Mouse (Mus musculus) kidney, adult 18-20 months (tissue): ENCODE data around the gene Fxyd4.

Experiments
- DNase-seq: peaks from one replicate; pipeline ENCODE4 v3.0.0; 2021

Fxyd4 gene

DNA sequence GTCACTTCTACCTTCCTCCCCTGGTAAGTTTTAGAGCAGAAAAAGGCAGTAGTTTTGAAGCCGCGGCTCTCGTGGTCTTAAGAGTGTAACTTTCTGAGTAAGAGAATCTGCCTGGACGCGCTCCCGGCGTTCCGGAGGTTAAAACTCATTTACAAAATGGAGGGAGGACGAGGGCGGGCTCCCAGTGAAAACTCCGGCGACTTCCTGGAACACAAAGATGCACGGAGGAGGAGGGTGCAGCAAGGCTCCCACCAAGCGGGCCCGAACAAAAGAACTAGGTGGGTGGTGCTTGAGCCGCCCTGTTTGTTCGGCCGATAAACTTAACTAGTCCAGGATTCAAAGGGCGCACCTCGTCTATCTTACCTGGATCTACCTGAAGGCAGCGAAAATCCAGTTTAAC lies 19.9 kb downstream of the Fxyd4 start:
- peak; percentile 77 for DNase-seq

DNA sequence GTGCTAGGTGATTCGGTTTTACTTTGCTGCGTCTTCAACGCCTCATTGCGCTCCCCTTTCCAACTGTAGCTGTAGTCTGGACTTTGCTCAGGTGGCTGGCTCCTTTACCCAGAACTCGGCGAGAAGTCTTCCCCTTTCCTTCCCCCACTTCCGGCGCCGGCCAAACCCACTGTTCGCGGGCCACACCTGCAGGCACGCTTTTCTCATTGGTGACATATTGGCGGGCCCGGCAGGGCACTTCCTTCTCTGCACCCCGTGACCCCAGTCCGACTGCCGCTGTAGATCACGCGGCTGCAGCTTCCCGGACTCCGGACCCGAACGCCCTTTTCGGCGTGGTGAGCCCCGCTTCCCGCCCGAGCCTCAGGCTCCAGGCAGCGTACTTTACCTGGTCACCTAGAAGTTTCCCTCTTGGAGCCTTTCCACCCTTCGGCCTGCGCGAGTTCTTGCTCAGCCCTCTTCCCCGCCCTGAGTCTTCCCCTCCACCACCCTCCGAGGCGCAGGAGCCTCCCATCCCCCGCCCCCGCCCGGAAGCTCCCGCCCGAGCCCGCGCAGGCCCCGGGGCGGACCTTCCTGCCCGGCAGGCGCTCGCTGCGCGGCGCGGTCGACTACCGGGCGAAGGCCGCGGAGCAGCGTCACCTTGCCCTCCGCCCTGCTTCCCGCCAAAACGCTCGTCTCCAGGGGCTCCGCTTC lies 20.6 kb downstream of the Fxyd4 start:
- DNase-seq, result peak; percentile 92

DNA sequence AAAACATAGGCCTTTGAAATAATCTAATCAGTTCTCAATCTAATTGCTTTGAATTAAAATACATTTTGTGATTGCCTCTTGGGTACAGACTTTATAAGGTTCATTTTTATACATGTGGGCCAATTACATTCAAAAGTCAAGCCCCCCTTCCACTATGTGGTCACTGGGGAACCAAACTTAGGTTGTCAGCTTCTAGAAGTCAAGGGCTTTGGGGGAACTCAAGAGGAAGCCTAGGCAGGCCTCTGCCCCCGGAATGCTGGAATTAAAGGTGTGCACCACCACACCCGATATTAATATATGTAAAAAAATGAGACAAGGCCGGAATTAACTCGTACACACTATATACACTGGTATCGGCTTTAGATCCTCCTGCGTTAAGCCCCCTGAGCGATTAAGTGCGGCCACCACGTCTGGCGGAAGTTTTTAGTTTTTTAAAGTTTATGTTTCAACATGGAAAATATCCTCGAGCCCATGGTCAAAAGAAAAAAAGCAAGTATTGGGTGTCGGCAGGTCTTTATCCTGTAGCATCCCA lies 21.2 kb downstream of the Fxyd4 start:
- DNase-seq, result no peak

DNA sequence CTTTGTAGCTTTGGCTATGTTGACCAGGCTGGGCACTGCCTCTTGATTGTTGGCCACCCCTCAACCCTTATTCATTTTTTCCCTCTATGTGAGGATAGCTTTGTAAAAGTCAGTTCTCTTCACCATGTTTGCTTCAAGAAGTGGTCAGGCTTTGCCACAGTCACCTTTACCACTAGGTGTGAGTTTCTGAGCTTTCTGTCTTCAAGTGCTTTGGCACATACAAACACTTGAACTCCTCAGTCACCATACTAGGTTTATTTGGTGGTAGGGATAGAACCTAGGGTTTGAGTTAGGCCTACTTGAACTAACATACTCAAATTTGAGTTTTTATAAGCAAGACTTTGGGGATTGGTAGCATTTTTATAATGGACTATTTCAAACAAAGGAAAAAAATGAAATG lies 23.0 kb downstream of the Fxyd4 start:
- no peak for DNase-seq

DNA sequence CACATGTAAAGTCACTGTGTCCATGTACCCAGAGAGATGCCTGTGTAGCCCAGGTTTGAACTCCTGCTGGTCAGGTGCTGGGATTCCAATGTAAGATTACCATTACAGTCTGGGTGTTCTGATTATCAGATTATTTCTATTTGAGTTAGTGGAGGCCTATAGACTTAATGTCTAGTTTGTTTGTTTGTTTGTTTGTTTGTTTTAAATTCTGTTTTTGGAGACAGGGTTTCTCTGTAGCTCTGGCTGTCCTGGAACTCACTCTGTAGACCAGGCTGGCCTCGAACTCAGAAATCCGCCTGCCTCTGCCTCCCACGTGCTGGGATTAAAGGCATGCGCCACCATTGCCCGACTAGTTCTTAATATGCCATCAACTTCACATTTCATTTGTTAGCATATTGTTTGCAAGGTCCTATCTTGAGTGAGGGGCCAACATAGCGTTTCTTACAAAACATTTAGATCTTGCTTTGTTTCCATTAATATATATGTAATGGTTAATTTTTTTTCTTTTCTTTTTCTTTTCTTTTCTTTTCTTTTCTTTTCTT lies 27.3 kb downstream of the Fxyd4 start:
- DNase-seq, result no peak

DNA sequence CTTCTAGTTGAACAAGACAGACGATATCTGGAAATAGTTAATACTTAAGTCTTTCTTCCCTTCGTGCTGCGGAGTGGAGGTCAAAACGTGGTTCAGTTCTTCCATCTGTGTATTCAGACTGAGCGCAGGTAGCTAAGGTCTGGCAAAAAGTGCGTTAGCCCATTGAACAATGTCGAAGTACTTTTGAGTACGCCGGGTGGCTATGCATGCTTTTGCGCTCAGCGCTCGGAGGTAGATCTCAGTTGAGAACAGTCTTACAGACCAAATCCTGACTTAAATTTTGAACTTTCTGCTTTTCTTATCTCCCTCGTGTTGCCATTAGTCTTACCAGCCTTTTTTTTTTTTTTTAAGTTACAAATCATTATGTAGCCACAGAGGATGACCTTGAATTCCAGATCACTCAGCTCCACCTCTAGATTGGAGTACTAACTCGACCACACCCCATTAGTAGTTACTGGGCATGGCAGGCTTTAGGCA lies 29.0 kb downstream of the Fxyd4 start:
- DNase-seq, result peak; percentile 23

DNA sequence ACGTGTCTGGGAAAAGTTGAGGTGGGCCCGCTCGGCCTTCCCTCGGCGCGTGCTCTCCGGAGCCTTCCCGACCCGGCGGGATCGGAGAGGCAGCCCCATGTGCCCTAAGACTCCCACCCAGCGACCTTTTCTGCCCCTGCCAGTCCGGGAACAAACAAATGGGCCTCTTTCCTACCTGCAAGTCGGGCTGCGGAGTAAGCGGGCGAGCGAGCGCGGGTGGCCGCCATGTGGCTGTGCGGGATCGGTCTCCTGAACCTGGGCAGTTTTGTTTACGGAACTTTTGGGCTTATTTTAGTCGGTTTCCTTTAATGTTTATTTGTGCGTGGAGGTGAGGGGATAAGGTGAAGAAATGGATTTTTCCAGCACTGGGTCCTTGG lies 29.5 kb downstream of the Fxyd4 start:
- no peak for DNase-seq

DNA sequence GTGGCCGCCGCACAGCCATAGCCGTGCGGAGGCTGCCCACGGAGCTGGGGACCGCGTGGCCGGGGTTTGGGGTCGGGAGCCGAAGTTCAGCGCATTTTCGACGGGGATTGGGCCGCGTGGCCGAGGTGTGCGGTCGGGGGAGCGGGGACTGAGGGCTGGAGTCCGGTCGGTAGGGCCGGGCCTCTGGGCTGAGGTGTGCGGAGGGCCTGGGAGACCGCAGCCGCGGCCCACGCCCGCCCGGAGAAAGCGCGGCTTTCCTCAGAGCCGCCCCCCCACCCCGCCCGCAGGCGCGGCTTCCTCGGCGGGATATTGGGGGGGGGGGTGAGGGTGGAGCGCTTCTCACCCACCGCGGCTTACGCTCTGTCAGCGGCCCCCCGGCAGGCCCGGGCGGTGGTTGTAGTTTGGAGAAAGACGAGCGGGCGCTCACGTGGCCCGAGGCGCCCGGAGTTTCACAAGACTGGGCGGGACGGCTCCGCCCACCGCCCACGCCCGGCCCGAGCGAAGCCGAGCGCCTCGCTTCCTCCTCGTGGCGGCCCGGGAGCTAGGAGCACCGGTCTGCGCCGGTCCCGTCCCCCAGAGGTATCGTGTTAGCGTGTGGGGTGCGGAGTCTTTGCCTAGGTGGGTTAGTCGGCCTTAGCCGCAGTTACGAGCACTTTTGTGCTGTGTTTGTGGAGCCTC lies 30.1 kb downstream of the Fxyd4 start:
- peak; percentile 89 for DNase-seq

DNA sequence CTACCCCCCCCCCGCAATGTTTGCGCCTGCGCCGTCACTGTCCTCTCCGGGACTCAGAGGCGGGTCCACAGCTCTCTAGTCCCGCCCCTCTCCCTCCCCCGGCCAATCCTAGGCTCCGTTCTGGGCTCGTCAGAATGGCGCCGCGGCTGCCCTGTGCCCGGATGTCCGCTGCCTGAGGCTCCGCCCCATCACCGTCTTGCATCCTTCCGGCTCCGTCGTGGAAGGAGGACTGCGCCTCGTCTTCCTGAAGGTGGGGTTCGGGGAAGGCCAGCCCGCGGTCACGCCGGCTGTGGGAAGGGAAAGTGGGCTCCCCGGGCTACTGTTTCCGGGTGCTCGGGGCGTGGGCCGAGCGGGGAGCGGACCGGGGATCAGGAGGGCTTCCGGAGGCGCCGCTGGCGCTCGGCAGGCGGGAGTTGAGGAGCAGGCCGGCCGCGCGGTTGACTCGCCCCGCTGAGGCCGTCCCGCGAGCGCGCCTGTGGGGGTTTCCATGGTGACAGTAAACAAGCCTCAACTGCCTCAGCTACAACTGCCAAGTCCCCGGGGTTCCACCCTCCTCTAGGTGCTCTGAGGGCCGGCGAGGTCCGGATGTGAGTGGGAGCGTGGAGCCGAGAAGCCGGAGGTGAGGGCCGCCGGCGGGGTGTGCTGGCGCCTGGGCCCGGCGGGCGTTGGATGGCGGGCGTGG lies 30.8 kb downstream of the Fxyd4 start:
- peak; percentile 97 for DNase-seq

DNA sequence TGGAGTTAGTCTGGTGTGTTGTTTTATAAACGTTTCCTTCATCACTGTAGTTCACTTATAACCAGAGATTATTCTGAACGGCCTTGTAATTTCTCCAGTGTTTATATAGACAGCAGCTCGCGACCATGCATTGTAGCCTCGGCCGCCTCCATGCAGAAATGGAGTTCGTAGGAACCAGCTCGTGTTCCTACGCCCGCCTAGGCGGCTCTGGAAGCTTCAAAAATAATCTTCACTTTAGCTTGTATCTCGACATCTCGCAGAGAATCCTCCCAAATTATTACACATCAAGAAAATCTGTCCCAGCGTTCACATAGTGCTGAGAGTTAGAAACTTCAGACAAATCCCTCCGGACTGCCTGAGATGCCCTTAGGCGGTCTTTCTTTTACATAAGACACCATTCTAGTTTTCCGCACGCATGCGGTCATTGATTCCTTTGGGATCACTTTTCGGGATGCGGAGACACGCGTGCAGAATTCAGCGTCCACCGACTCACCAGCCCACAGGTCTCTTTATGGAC lies 31.4 kb downstream of the Fxyd4 start:
- DNase-seq, result peak; percentile 79

DNA sequence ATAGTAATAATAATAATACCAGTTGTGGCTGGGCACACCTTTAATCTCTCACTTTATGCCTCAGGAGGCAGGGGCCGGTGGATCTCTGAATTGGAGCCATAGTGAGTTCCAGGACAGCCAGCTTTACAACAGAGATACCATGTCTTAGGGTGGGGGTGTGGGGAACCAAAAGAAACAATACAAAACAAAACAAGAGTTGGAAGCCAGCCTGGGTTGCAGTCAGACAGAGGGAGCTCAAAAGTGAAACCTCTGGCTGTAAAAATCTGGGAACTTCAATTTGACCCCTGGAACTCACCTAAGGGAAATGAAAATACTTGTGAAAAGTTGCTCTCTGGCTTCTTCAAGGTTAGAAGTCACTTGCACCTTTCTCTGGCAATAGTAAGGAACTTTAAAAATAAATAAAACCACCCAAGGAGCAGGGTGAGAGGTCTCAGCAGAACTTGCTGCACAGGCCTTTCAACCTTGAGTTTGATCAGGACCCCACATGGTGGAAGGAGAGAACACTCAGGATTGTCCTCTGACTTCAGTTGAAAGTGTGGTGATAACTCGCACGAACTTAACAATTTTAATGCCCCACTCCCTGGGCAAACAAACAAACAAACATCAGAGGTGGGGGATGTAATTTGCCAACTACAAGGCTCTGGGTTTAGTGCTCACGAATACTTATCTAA lies 32.1 kb downstream of the Fxyd4 start:
- no peak for DNase-seq

DNA sequence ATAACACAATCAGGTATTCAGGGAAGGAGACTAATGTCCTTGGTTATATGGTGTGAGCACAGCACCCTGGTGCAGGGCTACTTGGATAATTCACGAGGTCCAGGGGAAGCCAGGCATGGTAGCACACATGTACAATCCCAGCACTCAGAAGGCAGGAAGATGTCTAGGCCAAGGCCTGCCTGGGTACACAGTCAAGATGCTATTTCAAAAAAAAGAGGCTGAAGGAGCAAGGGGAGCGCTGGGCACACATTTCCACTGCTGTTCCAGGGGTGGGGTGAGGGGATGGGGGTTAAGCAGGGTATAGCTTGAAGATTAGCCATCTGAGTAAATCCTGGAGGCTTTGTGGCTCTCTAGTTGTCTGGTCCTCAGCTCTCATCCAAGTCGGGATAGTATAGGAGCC lies 33.7 kb downstream of the Fxyd4 start:
- DNase-seq, result no peak

DNA sequence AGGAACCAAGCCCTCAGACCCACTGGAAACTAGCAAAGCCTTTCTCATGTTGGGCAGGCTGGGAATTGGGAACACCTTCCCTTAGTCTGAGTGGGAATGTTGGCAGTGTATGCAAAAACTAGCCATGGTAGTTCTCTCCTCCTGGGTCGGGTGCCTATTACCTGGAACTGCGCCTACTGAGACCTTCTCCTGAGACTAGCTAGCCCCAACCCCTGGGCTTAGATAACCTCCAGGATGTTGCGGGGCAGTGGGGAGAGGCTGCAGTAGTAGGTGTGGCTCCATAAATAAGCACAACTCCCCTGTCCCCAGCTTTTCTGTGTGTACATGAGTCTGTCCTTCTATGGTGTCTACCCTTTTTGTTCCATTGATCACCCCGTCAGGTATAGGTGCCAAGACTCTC lies 34.9 kb downstream of the Fxyd4 start:
- DNase-seq, result no peak

DNA sequence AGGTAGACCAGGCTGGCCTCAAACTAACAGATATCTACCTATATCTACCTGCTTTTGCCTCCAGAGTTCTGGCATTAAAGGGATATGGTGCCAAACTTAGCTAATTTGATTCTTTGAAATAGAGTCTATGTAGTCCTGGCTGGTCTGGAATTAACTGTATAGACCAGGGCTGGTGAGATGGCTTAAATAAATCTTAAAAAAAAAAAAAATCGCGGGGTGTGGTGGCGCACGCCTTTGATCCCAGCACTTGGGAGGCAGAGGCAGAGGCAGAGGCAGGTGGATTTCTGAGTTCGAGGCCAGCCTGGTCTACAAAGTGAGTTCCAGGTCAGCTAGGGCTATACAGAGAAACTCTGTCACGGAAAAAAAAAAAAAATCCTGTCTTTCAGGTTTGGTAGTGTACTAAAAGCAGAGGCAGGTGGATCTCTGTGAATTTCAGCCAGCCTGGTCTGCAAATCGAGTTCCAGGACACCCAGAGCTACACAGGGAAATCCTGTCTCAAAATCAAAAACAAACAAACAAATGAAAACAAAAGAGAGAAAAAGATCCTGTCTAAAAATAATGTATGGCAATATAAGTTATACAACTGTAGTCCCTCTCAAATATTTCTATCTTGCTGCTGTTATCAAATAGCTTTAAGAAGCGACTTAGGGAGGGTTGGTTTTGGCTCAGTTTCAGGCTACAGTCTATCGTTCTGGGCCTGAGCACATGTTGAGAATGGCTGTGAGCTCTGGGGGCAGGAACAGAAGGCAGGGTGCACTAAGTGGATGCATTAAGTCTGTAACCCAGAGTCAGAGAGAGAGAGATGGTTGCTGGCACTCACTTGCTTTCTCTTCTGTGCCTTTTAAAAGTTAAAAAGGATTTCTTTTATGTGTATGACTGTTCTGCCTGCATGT lies 35.7 kb downstream of the Fxyd4 start:
- no peak for DNase-seq

DNA sequence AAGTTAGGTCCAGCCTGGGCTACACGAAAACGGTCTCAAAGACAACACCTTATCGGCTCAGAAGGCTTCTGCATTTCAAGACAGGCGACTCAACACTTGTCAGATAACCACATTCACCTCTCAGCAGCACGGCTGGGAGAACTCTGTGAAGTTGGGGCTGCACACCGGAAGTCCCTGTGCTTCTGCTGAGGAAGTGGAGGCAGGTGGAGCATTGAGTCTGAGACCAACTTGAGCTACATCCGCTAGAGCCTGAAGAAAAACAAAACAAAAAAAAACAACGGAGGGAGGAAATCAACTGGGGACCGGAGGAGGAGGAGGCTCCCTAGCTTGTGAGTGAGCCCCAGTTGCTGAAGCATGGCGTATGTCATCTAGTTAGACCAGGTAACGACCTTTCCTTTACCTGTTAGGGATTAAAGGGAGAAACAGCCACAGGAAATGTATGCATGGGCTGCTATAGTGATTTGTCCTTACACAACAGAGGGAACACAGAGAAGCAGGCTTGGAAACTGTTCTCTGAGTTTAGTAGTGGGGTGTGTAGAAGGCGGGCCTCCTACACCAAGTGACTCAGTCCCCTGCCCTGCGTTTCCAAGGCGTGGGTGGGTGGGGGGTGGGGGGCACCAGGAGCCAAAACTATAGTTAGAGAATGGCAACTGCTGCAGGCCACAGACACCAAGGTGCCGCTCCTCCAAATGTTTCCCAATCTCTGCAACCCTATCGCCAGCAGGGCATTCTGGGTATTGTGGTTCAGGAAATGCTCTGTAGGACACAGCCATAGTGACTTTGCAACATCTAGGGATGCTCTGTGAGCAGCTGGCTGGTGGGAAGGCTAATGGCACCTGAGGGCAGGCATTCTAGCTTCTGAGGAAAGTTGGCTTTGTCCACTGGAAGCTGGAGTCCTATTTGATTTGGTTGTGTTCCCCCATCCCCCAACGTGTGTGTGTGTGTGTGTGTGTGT lies 37.1 kb downstream of the Fxyd4 start, which contains the start of gene Hnrnpf:
TSS of gene Hnrnpf (plus strand) at position 199 of the 955 bp plus-strand sequence.
- DNase-seq, result no peak

DNA sequence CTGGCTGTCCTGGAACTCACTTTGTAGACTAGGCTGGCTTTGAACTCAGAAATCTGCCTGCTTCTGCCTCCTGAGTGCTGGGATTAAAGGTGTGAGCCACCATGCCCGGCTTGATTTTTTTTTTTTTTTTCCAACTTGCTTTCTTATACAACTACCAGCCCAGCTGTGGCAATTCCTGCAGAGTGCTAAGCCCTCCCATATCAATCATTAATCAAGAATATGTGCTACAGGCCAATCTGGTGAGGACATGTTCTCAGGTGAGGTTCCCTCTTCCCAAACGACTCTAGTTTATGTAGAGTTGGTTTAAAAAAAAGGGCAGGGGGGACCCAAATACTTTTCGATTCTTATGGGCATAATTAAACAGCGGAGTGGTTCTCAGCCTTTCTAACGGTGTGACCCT lies 39.7 kb downstream of the Fxyd4 start:
- no peak for DNase-seq

DNA sequence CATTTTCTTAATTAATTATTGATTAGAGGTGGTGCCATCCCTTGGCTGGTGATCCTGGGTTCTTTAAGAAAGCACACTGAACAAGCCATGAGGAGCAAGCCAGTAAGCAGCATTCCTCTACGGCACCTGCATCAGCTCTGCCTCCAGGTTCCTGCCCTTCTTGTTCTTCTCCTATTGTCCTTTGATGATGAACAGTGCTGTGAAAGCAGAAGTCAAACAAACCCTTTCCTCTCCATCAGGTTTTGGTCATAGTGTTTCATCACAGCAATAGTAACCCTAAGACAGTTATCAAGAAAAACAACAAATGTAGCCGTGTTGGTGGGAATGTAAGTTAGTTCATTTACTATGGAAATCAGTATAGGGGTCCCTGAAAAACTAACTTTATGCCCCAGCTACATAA lies 44.1 kb downstream of the Fxyd4 start:
- no peak for DNase-seq

DNA sequence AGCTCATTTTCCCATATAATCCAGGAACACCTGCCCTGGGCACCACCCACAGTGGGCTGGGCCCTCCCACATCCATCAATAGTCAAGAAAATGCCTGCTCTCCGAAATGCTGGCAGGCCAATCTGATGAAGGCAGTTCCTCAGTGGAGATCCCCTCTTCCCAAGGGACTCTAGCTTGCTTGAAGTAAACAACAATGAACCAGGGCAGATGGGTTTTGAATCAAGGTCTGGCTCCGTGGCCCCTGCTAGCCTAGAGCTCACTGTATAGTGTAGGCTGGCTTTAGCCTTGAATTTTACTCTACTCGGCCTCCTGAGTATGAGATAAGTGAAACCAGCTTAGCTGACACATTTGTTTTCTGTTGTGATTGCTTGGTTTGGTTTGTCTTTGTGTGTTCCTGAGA lies 45.1 kb downstream of the Fxyd4 start:
- no peak for DNase-seq

DNA sequence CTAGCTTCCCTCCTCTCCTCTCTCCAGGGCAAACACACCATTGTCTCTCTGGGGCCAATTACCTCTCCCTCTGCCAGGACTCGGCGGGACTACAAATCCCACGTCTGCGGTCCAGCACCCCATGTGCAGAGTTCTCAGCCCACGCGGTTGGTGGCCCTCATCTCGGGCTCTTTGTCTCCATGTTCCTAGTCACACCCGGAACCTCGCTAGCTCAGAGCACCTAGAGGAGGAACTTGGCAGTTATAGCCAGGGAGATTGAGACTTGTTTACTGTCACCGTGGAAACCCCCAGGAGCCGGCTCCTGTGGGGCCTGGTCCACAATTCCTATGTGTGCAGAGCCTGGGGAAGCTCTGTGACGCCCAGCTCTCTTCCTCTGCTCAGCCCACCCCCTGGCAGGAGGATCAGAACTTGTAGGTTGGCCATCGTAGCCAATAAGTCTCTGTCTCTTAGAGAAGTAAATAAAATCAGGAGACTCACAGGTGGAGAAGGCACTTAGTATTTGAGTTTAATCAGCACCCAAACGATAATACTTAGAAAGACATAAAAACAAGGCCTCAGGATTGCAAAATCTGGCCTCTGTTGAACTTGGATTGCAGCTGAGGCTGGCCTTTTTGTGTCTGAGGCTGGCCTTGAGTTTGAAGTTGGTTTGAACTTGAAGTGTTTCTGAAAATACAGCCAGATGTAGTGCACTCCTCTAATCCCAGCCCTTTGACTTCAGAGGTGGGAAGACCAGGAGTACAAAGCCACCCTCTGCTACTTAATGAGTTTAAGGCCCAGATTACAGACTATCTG lies 45.9 kb downstream of the Fxyd4 start:
- no peak for DNase-seq

DNA sequence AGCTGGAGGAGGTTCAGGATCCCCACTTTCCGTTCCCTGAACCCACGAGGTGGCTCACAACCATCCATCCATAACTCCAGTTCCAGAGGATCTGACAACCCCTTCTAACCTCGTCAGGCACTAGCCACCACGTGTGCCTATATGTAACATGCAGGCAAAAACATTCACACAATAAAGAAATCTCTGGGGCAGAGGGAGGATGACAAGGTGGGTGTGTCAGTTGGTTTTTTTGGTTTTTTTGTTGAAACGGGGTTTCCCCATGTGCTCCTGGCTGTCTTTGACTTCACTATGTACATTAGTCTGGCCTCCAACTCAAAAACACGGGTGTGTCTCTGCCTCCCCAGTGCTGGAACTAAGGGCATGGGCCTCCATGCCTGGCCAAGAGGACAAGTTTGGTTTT lies 47.2 kb downstream of the Fxyd4 start:
- no peak for DNase-seq
